Mouse (Mus musculus) ES-Bruce4 (cell line): Measurements from ENCODE around the gene Ghrhr. TPM values are rescaled to one million over a fixed set of nuclear protein-coding genes. Genes with fewer than 3 reads are reported as not detected.

Experiments
- H3K27ac ChIP-seq: 2 replicates; pipeline ENCODE4 v1.5.1; 2012; ENCODE audit warnings: low read length, inconsistent platforms; ENCODE audit not compliant: insufficient read depth
- H3K27me3 ChIP-seq: 2 replicates; pipeline ENCODE4 v1.6.1; 2012; ENCODE audit warnings: mild to moderate bottlenecking, low read length, inconsistent platforms; ENCODE audit not compliant: control insufficient read depth, poor library complexity, insufficient read depth, severe bottlenecking
- H3K36me3 ChIP-seq: 2 replicates; pipeline ENCODE4 v1.6.1; 2012; ENCODE audit warnings: inconsistent platforms, mild to moderate bottlenecking, low read length, moderate library complexity; ENCODE audit not compliant: control insufficient read depth, poor library complexity, insufficient read depth, severe bottlenecking
- H3K4me1 ChIP-seq: one replicate; pipeline ENCODE4 v1.8.1; 2011; ENCODE audit warnings: low read length; ENCODE audit not compliant: control insufficient read depth, insufficient read depth
- H3K4me3 ChIP-seq: 2 replicates; pipeline ENCODE4 v1.5.1; 2011; ENCODE audit warnings: low read depth, mild to moderate bottlenecking, low read length
- H3K9ac ChIP-seq: 2 replicates; pipeline ENCODE4 v1.6.1; 2012; ENCODE audit warnings: low read depth, mild to moderate bottlenecking, inconsistent platforms; ENCODE audit not compliant: poor library complexity, severe bottlenecking
- H3K9me3 ChIP-seq: replicated peaks from 2 replicates; pipeline ENCODE4 v1.6.1; 2012; ENCODE audit warnings: mild to moderate bottlenecking, low read length, inconsistent platforms; ENCODE audit not compliant: control insufficient read depth, poor library complexity, insufficient read depth, severe bottlenecking
- CTCF ChIP-seq: IDR thresholded peaks from one replicate; pipeline ENCODE4 v1.8.1; 2011; ENCODE audit warnings: low read depth, low read length
- EP300 ChIP-seq: IDR thresholded peaks from 2 replicates; pipeline ENCODE4 v1.6.1; 2011; ENCODE audit warnings: low read depth, low read length; ENCODE audit not compliant: insufficient read depth
- POLR2A ChIP-seq: IDR thresholded peaks from one replicate; pipeline ENCODE4 v1.8.1; 2011; ENCODE audit warnings: low read length; ENCODE audit not compliant: insufficient read depth
- polyA plus RNA-seq: library from polyadenylated mRNA; stranded (reverse); fragments of >200 nt; gene quantifications from 2 replicates; pipeline ENCODE4 v1.2.4, GENCODE M21; 2011; ENCODE audit warnings: low read depth; ENCODE audit not compliant: missing spikeins, insufficient read depth, insufficient read length

Ghrhr gene
- polyA plus RNA-seq, 1 experiment, result not detected

DNA sequence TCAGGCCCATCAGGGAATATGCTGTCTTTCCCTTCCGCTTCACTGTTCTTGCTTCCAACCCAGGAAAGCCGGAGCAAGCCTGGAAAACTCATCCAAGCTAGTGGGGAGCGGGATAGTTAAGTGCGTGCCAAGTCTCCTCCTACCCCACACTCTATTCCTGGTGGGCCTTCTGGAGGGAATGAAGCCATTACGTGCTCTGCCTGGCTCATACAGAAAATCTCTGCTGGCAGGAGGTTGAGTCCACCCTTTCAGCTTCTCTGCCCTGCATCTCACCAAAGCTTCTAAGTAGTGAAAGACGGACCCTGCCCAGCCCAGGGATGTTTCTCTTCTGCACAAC, 43.4 kb upstream of the Ghrhr start:
- Histone ChIP-seq H3K36me3 (no peaks in the 10 kb centered on the region), H3K9me3 (no peaks in the 10 kb centered on the region), H3K27ac (no peak overlapping the region), H3K27me3 (no peaks in the 10 kb centered on the region), H3K4me3 (no peak overlapping the region), H3K9ac (no peak overlapping the region), H3K4me1 (no peaks in the 10 kb centered on the region)
- TF ChIP-seq EP300, result no peak
- TF ChIP-seq POLR2A, result no peak
- TF ChIP-seq CTCF, result no peak

GRCm38 (mm10) chr6:55335989-55336514, 40.0 kb upstream of the Ghrhr start, which contains the start of gene Aqp1:
Gene Aqp1 (plus strand): TSS chr6:55336432.
- TF ChIP-seq CTCF (no peak), POLR2A (no peak), EP300 (no peak)
- no peaks in the 10 kb centered on the region for H3K36me3 ChIP-seq
- no peak within 1 kb of the TSS for H3K9ac ChIP-seq
- H3K4me3 ChIP-seq, result no peak within 1 kb of the TSS
- no peaks in the 10 kb centered on the region for H3K4me1 ChIP-seq
- no peaks in the 10 kb centered on the region for H3K9me3 ChIP-seq
- no peak within 1 kb of the TSS for H3K27ac ChIP-seq
- H3K27me3 ChIP-seq, result no peaks in the 10 kb centered on the region

DNA sequence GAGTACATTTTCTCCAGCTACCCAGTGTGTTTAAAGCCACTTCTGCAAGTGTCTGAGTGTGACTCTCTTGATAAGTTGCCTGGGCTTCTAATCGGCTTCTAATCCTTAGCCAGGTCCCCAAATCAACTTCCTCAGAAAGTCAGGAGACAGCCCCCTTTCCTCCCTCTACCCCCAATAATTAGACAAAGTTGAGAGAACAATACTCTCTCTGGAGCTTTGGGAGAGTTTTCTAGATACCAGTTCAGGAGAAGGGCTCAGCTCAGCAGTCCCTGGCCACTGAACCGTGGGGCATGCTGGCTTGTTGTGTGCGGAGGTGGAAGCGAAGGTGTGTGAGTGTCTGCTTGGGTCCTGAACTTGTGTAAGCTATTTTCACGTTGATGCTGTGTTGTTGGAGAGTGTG, 38.9 kb upstream of the Ghrhr start:
- Histone ChIP-seq H3K27ac (no peak overlapping the region), H3K9me3 (no peaks in the 10 kb centered on the region), H3K9ac (no peak overlapping the region), H3K4me1 (no peaks in the 10 kb centered on the region), H3K27me3 (no peaks in the 10 kb centered on the region), H3K36me3 (no peaks in the 10 kb centered on the region), H3K4me3 (no peak overlapping the region)
- no peak for TF ChIP-seq EP300
- TF ChIP-seq CTCF, result no peak
- TF ChIP-seq POLR2A, result no peak

GRCm38 (mm10) chr6:55338077-55338476, 38.0 kb upstream of the Ghrhr start:
- H3K4me1 ChIP-seq, result no peaks in the 10 kb centered on the region
- no peak overlapping the region for H3K4me3 ChIP-seq
- no peak overlapping the region for H3K27ac ChIP-seq
- TF ChIP-seq CTCF, result no peak
- TF ChIP-seq EP300, result no peak
- TF ChIP-seq POLR2A, result no peak
- no peaks in the 10 kb centered on the region for H3K9me3 ChIP-seq
- H3K9ac ChIP-seq, result no peak overlapping the region
- H3K36me3 ChIP-seq, result no peaks in the 10 kb centered on the region
- H3K27me3 ChIP-seq, result no peaks in the 10 kb centered on the region

DNA sequence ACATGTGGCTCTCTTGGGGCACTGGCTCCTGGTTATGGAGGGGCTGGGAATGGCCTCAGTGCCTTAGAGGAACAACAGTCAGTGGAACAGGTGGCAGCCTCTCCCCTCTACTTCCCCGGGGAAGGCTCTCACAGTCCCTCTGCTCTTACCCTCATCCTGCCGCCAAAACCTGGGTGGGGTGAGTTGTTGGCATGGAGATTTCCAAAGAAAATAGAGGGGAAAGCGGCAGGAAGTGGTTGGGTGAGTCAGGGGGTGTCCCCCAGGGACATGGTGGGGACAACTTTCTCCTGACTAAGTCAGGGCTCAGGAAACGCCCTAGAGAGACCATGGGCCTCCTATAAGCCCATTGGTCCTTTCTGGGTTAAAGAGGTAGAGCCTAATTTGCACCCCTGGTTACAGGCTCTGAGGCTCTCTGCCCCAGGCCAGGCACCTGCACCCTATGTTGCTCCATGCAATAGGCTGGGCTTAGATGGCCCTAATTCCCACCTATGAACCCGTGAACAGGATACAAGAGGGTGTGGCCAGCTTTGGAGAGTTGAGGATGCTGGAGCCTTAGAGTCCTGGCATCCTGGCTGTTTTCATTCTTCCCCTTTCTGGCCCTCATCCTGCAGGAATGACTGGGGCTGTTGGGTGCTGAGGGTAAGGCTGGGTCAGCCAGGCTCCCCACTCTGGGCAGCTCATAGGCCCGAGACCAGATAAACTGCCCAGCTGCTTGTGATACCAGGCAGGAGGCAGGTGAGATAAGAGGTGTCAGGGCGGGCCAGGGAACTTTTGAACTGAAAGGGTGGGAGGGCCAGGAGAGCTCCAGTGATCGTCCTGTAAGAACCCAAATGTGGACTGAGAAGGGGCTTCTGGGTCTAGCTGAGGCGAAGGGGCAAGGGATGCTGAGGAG, 36.9 kb upstream of the Ghrhr start:
- Histone ChIP-seq H3K27ac (no peak overlapping the region), H3K9ac (no peak overlapping the region), H3K4me3 (no peak overlapping the region), H3K4me1 (no peaks in the 10 kb centered on the region), H3K27me3 (no peaks in the 10 kb centered on the region), H3K36me3 (no peaks in the 10 kb centered on the region), H3K9me3 (no peaks in the 10 kb centered on the region)
- TF ChIP-seq EP300, result no peak
- TF ChIP-seq CTCF, result no peak
- no peak for TF ChIP-seq POLR2A

DNA sequence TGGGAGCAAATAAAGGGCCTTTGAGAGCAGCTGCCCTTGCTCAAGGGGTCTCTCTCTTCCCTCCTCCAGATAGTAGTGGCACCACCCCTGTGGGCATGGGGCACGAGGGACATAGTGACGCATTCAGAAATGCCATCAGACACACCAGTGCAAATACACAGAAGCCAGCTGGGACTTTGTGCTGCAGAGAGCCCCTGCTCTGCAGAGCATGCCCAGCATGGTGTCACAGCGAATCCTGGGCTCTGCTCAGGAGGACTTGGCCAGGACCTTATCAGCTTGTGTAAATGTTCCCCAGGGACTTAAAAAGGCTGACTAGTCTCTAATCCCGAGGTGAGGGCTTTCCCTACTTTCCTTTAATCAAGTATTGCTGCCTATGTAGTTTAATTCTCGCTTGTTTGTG, 34.4 kb upstream of the Ghrhr start:
- no peak for TF ChIP-seq POLR2A
- TF ChIP-seq EP300, result no peak
- no peak for TF ChIP-seq CTCF
- Histone ChIP-seq H3K27me3 (no peaks in the 10 kb centered on the region), H3K9ac (no peak overlapping the region), H3K4me1 (no peaks in the 10 kb centered on the region), H3K4me3 (no peak overlapping the region), H3K9me3 (no peaks in the 10 kb centered on the region), H3K27ac (no peak overlapping the region), H3K36me3 (no peaks in the 10 kb centered on the region)
